Mouse (Mus musculus): ENCODE data around the gene Pip4k2b.

DNA sequence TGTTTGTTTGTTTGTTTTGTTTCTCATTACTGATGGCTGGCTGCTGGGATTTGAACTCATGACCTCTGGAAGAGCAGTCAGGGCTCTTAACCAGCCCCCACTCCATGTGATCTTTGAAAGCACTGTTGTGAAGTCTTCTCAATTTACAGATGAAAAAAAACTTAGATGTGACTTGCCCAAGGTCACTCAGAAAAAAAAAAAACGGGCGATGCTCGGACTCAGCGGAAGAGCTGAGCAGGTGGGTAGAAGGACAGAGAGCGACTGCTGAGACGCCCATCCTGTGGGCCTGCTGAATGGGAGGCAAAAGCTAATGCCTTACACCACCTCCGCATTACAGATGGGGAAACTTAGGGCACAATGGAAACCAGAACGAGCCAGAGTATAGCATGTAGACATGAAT is 47.8 kb downstream of the Pip4k2b start:
- TF ChIP-seq CTCF (IDR thresholded peaks at IDR 0.05; ENCODE audit: low read depth, low read length), result no peak
- TF ChIP-seq POLR2A (IDR thresholded peaks at IDR 0.05; ENCODE audit: borderline replicate concordance, low read depth, low read length), result no peak

All from bone marrow macrophage, adult 2 months (primary cell).